Mouse (Mus musculus) thymus, postnatal 14 days (tissue): ENCODE measurements around the gene Kdm4b.

Source experiments
- DNase-seq: peaks from one replicate; pipeline ENCODE4 v3.0.0; 2021

Kdm4b gene

GRCm38 (mm10) chr17:56325450-56326152, at the start of gene Kdm4b:
Gene Kdm4b (plus strand): TSS chr17:56326062.
- DNase-seq: peak; percentile 99

DNA sequence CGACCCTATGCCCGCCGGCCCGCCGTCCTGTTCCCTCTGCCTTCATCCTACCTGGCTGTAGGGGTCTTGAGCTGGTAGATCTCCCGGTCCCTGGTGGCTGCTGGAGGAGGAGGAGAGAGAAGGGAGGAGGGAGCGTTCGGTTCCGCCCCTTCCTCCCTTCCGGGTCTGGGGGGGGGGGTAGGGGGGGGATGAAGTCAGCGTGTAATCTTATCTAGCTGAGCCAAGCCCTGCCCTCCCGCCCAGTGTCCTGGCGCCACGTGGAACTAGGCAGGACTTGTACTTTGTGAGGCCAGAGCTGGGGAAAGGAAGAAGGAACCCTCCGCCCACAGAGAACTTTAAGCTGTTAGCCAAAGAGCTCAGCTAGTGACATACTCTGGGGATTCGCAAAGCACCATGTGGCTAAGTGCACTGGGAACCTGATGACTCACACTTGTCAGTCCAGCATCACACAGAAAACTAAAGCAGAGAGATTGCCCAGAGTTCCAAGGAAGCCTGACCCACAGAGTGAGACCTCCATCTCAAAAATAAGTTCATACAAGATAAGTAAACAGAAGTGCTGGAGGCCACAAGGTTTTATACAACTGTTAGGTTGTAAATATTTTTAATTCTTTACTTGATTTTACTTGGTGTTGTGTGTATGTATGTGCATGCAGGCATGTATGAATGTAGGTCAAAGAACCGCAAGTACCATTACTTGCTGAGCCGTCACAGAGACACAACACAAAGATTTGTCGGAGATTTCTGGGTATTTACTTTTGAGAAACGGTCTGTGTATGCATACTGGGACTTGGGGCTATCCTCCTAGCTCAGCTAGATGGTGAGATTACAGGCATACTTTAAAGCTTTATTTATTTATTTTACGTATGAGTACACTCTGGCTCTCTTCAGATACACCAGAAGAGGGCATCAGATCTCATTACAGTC, 49.0 kb upstream of the Kdm4b start, which contains the start of gene Ticam1:
Gene Ticam1 (minus strand): TSS at position 144 of the 924 bp plus-strand sequence.
- DNase-seq: peak; percentile 73

GRCm38 (mm10) chr17:56277567-56277893, 48.3 kb upstream of the Kdm4b start:
- no peak for DNase-seq

GRCm38 (mm10) chr17:56278340-56278739, 47.5 kb upstream of the Kdm4b start:
- no peak for DNase-seq

GRCm38 (mm10) chr17:56279481-56280155, 46.2 kb upstream of the Kdm4b start:
- DNase-seq: no peak

DNA sequence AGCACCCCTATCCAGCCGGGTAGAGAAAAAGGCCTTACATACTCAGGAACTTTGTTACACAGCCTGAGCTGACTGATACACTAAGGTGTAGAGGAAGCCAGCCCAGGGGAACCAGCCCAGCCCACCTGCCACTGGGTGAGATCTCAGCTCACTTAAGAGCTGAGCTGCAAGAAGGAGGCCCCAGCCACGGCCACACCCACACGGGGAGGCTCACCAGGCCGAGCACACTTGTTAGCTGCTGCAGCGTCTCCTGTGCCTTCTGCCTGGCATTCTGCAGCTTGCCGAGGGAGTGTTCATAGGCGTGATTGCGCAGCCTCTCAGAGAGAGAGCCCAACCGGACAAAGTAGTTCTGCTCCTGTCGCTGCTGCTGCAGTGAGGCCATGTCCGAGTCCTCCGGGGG, 44.7 kb upstream of the Kdm4b start:
- DNase-seq: no peak

DNA sequence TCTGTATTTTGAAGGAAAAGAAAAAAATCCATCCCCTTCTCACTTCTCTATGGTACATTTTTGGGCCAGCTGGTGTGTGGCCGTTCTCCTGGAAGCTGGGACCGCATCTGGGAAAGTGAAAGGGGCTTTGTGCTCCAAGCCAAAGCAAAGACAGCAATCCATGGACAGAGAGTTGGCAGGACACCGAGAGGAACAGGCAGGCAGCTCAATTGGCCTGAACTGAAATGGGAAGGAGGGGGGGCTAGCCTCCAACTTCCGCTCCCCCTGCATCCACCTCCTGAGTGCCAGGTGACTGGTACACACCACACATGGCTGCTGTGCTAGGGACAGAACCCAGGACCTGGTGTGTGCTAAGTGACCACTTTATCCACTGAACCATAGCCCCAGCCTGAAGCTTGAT, 43.1 kb upstream of the Kdm4b start:
- DNase-seq: no peak

DNA sequence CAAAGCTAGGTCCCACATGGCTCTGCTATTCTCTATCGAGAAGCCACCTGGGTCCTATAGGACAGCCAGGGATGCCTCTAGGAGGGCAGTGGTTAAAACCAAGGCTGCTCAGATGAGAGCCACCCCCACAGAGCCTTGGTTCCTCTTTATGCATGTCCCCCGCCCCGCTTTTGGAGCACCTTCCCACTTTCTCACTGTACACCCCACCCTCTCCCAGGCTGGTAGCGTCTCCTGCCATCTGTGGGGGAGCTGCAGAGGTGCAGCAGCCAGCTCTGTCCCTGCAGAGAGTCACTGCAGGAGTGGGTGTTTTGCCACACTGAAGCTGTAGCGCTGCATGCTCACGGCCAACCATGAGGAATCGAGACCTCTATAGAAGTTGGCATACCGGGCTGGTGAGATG, 42.5 kb upstream of the Kdm4b start:
- no peak for DNase-seq

DNA sequence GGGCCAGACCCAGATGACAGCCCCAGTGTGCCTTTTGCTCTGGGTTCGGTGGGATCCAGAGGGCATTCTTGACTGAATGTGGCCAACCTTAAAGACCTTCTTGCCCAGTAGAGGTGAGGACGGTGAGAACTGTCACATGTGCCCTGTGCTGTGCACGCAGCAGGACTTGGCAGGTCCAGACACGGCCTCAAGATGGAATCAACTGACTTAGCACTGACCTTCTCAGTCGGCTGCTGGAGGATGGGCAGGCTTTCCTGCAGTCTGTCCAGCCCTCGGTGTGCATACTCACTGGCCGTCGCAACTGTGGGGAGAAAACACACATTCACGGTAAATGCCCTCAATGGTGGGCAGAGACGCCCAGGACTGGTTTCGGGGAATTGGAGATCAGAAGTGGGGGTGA, 39.9 kb upstream of the Kdm4b start:
- no peak for DNase-seq

DNA sequence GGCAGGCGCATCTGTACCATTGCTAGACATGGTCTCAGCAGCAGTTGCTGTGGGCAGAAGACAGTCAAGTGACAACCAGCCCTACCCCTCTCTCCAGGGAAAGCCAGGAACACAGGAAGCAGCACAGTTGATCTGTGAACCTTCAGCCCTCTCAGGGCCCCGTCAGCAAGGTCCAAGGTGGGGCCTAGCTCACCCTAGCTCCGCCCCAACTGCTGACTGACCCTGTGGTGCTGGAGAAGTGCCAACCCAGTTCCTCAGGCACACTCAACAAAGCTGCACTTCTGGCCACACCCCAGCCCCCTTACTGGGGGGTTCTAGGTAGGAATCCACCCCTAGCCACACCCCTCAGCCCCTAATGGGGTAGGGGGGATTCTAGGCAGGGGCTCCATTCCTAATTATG, 38.0 kb upstream of the Kdm4b start:
- DNase-seq: no peak

DNA sequence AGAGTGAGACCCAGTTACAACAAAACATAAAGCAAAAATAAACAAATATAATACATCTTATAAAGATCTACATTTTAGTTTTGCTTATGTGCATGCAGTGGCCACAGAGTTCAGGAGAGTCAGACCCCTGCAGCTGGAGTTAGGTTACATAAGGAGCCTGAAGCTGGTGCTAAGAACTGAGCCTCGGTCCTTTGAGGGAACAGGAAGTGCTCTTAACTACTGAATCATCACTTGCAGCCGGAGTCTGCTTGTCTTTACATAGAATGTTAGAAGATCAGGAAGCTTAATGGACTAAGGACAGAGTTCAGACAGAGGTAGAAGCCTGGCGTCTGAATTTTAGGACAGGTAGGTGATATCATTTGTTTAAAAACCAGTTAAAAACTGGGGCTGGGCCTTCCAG, 37.0 kb upstream of the Kdm4b start:
- no peak for DNase-seq

GRCm38 (mm10) chr17:56289371-56290331, 36.2 kb upstream of the Kdm4b start:
- peak; percentile 64 for DNase-seq

DNA sequence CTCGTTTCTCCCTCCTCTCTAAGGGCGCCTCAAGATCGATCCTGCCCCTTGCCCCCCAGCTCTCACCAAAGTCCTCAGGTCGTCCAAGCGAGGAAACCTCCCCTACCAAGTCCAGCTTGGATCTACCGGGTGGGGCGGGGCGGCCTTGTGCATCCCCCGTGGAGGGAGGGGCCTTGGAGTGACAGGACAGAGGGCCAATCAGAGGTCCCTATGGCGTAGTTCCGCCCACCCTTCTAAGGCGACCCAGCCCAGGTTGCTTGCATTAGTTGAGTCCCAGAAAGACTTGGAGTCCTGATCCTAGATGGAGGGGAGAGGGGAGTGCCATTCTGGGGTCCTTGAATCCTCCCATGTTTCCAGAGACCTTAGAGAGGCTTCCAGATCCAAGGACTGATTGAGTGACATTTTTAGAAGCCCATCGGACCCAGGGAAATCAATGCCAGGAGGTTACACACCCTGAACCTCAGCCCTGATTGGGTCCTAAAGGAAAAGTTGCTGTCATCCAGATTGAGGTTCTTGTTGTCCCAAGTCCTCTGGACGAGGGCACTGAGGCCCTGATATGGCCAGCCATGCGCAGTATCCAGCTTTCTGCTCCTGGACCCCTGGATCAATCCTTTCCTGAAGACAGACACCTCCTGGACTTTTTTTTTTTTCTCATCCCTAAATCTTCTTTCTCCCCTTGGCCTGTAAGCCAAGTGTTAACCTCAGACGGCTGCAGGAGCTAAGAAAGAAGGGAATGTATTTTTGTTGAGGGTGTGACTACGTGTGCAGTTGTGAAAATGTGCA, 35.3 kb upstream of the Kdm4b start:
- DNase-seq: peak; percentile 98

GRCm38 (mm10) chr17:56291171-56291511, 34.7 kb upstream of the Kdm4b start:
- DNase-seq: peak; percentile 97

DNA sequence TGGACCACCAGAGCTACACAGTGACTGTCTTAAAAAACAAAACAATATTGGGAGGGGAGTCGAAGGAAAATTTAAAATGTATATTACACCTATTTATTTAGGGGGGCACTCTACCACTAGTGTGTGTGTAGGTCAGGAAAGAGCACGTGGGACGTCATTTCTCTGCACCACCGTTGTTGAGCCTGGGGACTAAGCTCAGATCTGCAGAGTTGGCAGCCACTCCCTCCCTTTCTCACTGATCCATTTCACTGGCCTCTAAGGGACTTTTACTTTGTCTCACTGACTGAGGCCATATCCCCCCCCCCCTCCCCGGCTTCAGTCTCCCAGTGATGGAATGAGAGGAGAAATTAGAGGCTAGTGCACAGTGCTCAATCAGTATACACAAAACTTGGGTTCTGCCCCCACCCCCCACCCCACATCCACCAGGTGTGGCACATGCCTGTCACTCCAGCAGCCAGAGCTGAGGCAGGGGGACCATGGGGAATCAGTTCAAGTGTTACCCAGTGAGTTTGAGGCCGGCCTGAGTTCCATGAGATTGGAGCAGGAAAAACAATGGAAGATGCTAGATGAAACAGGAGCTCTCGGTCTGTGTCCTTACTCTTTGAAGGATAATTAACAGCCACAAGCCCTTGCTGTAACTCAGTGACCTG, 33.9 kb upstream of the Kdm4b start:
- DNase-seq: peak; percentile 74

- DNase-seq: peak; percentile 66
Observed at GRCm38 (mm10) chr17:56292531-56293222, 33.2 kb upstream of the Kdm4b start, which contains the start of gene Plin3. Gene Plin3 (minus strand): TSS chr17:56292873.

- DNase-seq: peak; percentile 91
Observed at GRCm38 (mm10) chr17:56293291-56293690, 32.6 kb upstream of the Kdm4b start.

DNA sequence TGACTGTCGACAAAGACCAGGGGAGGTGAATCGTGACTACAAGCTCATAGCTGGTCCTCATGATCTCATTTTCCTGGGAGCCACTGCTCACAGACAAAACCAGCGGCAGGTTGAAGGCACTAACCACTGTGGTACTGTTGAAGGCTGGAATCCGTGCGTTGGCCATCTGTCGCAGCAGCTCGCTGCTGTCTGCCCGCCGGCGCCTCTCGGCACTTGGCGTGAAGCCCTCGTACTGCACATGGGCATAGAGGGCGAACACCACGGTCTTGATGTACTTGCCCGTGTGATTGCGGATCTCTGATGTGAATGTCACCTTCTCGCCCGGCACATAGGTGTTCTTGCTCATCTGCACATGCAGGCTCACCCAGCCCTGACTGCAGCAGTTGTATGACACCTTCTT, 31.6 kb upstream of the Kdm4b start:
- peak; percentile 39 for DNase-seq

- DNase-seq: peak; percentile 48
Observed at GRCm38 (mm10) chr17:56296201-56296600, 29.7 kb upstream of the Kdm4b start.

GRCm38 (mm10) chr17:56298238-56298637, 27.6 kb upstream of the Kdm4b start:
- DNase-seq: no peak
